Mouse (Mus musculus) forebrain, embryonic 11.5 days (tissue): ENCODE data around the gene Gramd1b. TPM values are rescaled to one million over a fixed set of nuclear protein-coding genes. Genes with fewer than 3 reads are reported as not detected.

Experiments
- ATAC-seq: fragments of 200-750 bp; cut with Nextera tagmentation; replicated peaks from 2 replicates; pipeline ENCODE4 v1.8.0; 2017; ENCODE audit warnings: moderate TSS enrichment; ENCODE audit not compliant: low FRiP score
- DNase-seq: peaks from one replicate; pipeline ENCODE4 v3.0.0-alpha.2; 2017; ENCODE audit warnings: low spot score
- H3K27ac ChIP-seq: fragments of 300-500 bp; sonication (generic); 2 replicates; pipeline ENCODE4 v1.5.1; 2014; ENCODE audit warnings: low read depth, low read length
- H3K27me3 ChIP-seq: fragments of 300-500 bp; sonication (generic); 2 replicates; pipeline ENCODE4 v1.6.1; 2014; ENCODE audit warnings: mild to moderate bottlenecking, low read length, mixed read lengths; ENCODE audit not compliant: control insufficient read depth, insufficient read depth
- H3K36me3 ChIP-seq: fragments of 300-500 bp; sonication (generic); 2 replicates; pipeline ENCODE4 v1.6.1; 2014; ENCODE audit warnings: mild to moderate bottlenecking, low read length, moderate library complexity, mixed read lengths; ENCODE audit not compliant: control insufficient read depth, insufficient read depth
- H3K4me1 ChIP-seq: fragments of 300-500 bp; sonication (generic); replicated peaks from 2 replicates; pipeline ENCODE4 v1.6.1; 2014; ENCODE audit warnings: low read length, mixed read lengths; ENCODE audit not compliant: control insufficient read depth, insufficient read depth
- H3K4me2 ChIP-seq: fragments of 300-500 bp; sonication (generic); 2 replicates; pipeline ENCODE4 v1.6.1; 2014; ENCODE audit warnings: low read depth, mild to moderate bottlenecking, low read length, moderate library complexity, mixed read lengths; ENCODE audit not compliant: severe bottlenecking
- H3K4me3 ChIP-seq: fragments of 300-500 bp; sonication (generic); 2 replicates; pipeline ENCODE4 v1.5.1; 2014; ENCODE audit warnings: low read depth, low read length
- H3K9ac ChIP-seq: fragments of 300-500 bp; sonication (generic); 2 replicates; pipeline ENCODE4 v1.6.1; 2014; ENCODE audit warnings: low read length
- H3K9me3 ChIP-seq: fragments of 300-500 bp; sonication (generic); 2 replicates; pipeline ENCODE4 v1.6.1; 2016; ENCODE audit warnings: low read length, mixed read lengths; ENCODE audit not compliant: control insufficient read depth
- WGBS: fragments of 180-500 bp; shearing (Covaris S2); extraction: QIAGEN DNeasy Blood & Tissue Kit; methylation state at CpG from one replicate; pipeline ENCODE4 v1.1.7; 2014; 5-methylcytosine and 5-hydroxymethylcytosine counted together
- polyA plus RNA-seq: library from polyadenylated mRNA; unstranded; fragments of >200 nt; fragmentation: Nextera tagmentation; extraction: Ambion mirVana; gene quantifications from 2 replicates; pipeline ENCODE4 v1.2.1, GENCODE M21; 2014

Gene Gramd1b
- polyA plus RNA-seq, 1 experiment from 2014 or later, result 3.9 TPM

- Histone ChIP-seq H3K4me1 (no peaks in the 10 kb centered on the region), H3K27ac (no peak overlapping the region), H3K9me3 (no peaks in the 10 kb centered on the region), H3K27me3 (no peaks in the 10 kb centered on the region), H3K36me3 (no peaks in the 10 kb centered on the region), H3K4me2 (no peak overlapping the region), H3K4me3 (no peak overlapping the region), H3K9ac (no peak overlapping the region)
- 89% methylated on average over 15 of the region's 15 CpGs for WGBS
- no peak for DNase-seq
- ATAC-seq, result no peak
These were observed 230.9 kb downstream of the Gramd1b start for GRCm38 (mm10) chr9:40300018-40300989.

- no peaks in the 10 kb centered on the region for H3K9me3 ChIP-seq
- no peaks in the 10 kb centered on the region for H3K36me3 ChIP-seq
- ATAC-seq, result no peak
These were observed 231.9 kb downstream of the Gramd1b start for GRCm38 (mm10) chr9:40299323-40299722.

DNA sequence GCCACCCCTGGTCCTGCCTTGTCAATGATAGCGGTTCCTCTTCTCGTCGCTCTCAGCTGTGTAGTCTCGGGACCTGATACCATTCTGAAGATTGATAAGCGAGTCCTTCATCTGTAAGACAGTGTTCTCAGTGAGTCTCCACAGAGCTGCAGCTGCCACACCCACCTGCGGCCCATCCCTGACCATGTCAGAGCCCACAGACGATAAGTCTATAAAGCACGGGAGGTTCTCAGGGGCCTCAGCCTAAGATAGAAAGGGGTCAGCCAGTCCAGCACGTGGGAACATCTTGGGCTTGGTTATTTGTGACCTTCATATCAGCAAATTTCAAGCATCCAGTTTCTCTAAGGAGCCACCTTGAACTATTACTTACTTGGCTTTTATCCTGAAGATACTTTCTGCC, 233.2 kb downstream of the Gramd1b start:
- Histone ChIP-seq H3K4me2 (no peak overlapping the region), H3K27ac (no peak overlapping the region), H3K36me3 (no peaks in the 10 kb centered on the region), H3K4me1 (no peaks in the 10 kb centered on the region), H3K9me3 (no peaks in the 10 kb centered on the region), H3K27me3 (no peaks in the 10 kb centered on the region), H3K9ac (no peak overlapping the region), H3K4me3 (no peak overlapping the region)
- 96% methylated on average over 9 of the region's 9 CpGs for WGBS
- no peak for ATAC-seq
- DNase-seq, result no peak

More at GRCm38 (mm10) chr9:40299323-40299722, 231.9 kb downstream of the Gramd1b start:
- no peaks in the 10 kb centered on the region for H3K4me1 ChIP-seq
- H3K27me3 ChIP-seq, result no peaks in the 10 kb centered on the region
- no peak for DNase-seq
- 95% methylated on average over 7 of the region's 7 CpGs for WGBS
- H3K4me3 ChIP-seq, result no peak overlapping the region
- no peak overlapping the region for H3K27ac ChIP-seq
- no peak overlapping the region for H3K9ac ChIP-seq
- no peak overlapping the region for H3K4me2 ChIP-seq

DNA sequence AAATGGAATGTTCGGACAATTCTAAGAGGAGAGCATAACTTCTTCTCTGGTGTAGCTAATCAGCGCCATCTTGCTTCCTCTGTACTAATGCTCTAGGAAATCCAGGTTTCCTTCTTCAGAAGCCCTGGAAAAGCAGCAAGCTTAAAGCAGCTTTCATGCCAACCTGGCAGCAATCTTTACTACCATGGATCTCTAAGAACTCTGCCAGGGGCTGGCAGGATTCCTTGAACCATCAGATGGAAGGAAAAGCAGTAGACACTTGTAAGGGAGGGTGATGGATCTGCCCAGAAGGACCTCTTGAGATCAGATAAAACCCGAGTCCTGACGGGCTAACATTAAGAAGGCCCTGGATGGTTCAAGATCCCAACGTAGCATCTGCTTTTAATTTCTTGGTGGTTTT, 234.9 kb downstream of the Gramd1b start:
- no peaks in the 10 kb centered on the region for H3K9me3 ChIP-seq
- 92% methylated on average over 5 of the region's 5 CpGs for WGBS
- no peaks in the 10 kb centered on the region for H3K27me3 ChIP-seq
- H3K36me3 ChIP-seq, result no peaks in the 10 kb centered on the region
- H3K4me3 ChIP-seq, result no peak overlapping the region
- ATAC-seq (no peak), DNase-seq (no peak)
- no peak overlapping the region for H3K27ac ChIP-seq
- no peaks in the 10 kb centered on the region for H3K4me1 ChIP-seq
- no peak overlapping the region for H3K9ac ChIP-seq
- H3K4me2 ChIP-seq, result no peak overlapping the region

DNA sequence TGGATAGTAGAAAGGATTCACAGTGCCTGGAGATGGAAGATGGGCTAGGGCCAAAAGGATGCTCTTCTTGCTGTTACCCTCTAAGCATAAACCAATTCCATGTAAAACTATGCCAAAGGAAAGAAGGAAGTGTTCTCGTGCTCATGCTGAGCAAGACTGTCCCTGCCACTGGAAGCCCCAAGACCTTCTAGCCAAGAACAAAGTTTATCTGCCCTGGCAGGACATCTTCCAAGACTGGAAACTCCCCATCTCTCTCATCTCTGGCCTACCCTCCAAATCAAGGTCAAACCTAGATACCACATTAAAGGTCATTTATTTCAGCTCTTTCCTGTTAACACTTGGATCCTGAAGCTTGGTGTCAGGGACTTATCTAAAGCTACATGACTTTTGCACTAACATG, 236.3 kb downstream of the Gramd1b start:
- DNase-seq (no peak), ATAC-seq (no peak)
- H3K4me1 ChIP-seq, result no peaks in the 10 kb centered on the region
- no peaks in the 10 kb centered on the region for H3K36me3 ChIP-seq
- no peak overlapping the region for H3K9ac ChIP-seq
- no peaks in the 10 kb centered on the region for H3K9me3 ChIP-seq
- no peaks in the 10 kb centered on the region for H3K27me3 ChIP-seq
- no peak overlapping the region for H3K4me2 ChIP-seq
- 95% methylated on average over 1 of the region's 1 CpGs for WGBS
- no peak overlapping the region for H3K4me3 ChIP-seq
- H3K27ac ChIP-seq, result no peak overlapping the region

- no peaks in the 10 kb centered on the region for H3K27me3 ChIP-seq
- 84% methylated on average over 5 of the region's 5 CpGs for WGBS
- H3K36me3 ChIP-seq, result no peaks in the 10 kb centered on the region
- H3K4me1 ChIP-seq, result no peaks in the 10 kb centered on the region
- H3K27ac ChIP-seq, result no peak overlapping the region
- no peak overlapping the region for H3K4me3 ChIP-seq
- DNase-seq (no peak), ATAC-seq (no peak)
- no peaks in the 10 kb centered on the region for H3K9me3 ChIP-seq
- H3K9ac ChIP-seq, result no peak overlapping the region
- H3K4me2 ChIP-seq, result no peak overlapping the region
These were observed 237.0 kb downstream of the Gramd1b start for GRCm38 (mm10) chr9:40294210-40294609.

DNA sequence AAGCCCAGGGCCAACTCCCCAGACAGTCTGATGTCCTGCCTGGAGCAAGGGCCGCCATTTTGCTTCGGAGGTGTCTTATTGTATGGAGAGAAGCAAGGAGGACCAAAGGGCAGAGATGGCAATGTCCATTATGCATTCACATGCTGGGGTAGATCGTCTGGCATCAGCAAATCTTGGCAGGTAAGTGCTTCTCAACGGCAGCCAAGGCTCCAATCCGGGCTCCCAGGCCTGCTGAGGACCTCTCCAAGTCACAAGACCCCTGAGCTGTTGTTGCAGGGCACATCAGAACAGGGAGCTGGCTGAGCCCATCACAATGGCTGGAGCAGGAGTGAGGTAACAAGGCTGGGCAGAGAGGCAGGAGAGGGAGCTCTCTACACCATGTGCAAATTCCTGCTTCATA, 237.4 kb downstream of the Gramd1b start:
- no peak for ATAC-seq

DNA sequence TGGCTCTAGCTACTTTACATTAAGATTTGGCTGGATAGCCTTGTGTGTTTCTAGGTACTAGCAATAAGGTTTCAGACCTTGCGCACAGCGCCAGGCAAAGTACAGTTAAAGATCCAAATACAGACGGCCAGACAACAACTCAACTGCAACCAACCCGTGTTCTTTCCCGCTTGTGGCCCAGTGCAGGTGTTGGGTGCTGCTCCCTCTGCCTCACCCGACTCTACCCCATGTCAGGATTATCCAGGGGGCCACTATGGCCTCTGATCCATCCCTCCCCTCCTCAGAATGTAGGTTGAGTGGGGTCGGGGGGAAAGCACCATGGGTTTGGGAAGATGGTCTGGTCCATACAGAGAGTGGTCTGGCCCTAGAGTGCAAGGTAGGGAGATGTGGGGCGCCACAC, 237.9 kb downstream of the Gramd1b start:
- Histone ChIP-seq H3K4me2 (no peak overlapping the region), H3K4me1 (no peaks in the 10 kb centered on the region), H3K36me3 (no peaks in the 10 kb centered on the region), H3K27ac (no peak overlapping the region), H3K4me3 (no peak overlapping the region), H3K9ac (no peak overlapping the region), H3K27me3 (no peaks in the 10 kb centered on the region), H3K9me3 (no peaks in the 10 kb centered on the region)
- DNase-seq (no peak), ATAC-seq (no peak)
- 90% methylated on average over 8 of the region's 8 CpGs for WGBS

More for the DNA sequence above, 237.4 kb downstream of the Gramd1b start:
- no peaks in the 10 kb centered on the region for H3K4me1 ChIP-seq
- no peak overlapping the region for H3K27ac ChIP-seq
- H3K4me2 ChIP-seq, result no peak overlapping the region
- 92% methylated on average over 5 of the region's 5 CpGs for WGBS
- no peaks in the 10 kb centered on the region for H3K9me3 ChIP-seq
- H3K27me3 ChIP-seq, result no peaks in the 10 kb centered on the region
- DNase-seq, result no peak
- H3K9ac ChIP-seq, result no peak overlapping the region
- no peaks in the 10 kb centered on the region for H3K36me3 ChIP-seq
- H3K4me3 ChIP-seq, result no peak overlapping the region

DNA sequence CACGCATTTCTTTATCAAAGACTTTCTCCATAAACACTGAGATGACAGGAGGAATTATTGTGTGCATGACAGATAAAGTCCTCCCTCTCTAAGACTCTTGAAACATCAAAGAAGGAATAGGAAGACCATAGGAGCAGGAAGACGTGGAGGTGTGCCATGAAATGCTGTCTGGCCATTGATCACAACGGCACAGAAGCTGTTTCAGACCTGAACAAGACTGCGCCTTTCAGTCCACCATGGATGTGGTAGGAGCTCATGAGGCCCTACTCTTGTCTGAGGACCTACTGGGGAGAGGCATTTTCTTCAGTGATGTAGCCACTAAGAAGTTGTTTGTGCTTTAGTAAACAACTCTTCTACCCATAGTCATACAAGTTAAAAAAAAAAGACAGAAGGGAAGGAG, 238.7 kb downstream of the Gramd1b start:
- Histone ChIP-seq H3K9me3 (no peaks in the 10 kb centered on the region), H3K4me3 (no peak overlapping the region), H3K36me3 (no peaks in the 10 kb centered on the region), H3K27ac (no peak overlapping the region), H3K4me1 (no peaks in the 10 kb centered on the region), H3K9ac (no peak overlapping the region), H3K27me3 (no peaks in the 10 kb centered on the region), H3K4me2 (no peak overlapping the region)
- WGBS, result 86% methylated on average over 4 of the region's 4 CpGs
- no peak for ATAC-seq
- DNase-seq, result no peak
